Mouse (Mus musculus) forebrain, embryonic 11.5 days (tissue): ENCODE data around the gene Fgb. TPM values are rescaled to one million over a fixed set of nuclear protein-coding genes. Genes with fewer than 3 reads are reported as not detected.

ENCODE experiments used
- ATAC-seq: fragments of 200-750 bp; cut with Nextera tagmentation; replicated peaks from 2 replicates; pipeline ENCODE4 v1.8.0; 2017; ENCODE audit warnings: moderate TSS enrichment; ENCODE audit not compliant: low FRiP score
- DNase-seq: peaks from one replicate; pipeline ENCODE4 v3.0.0-alpha.2; 2017; ENCODE audit warnings: low spot score
- H3K27ac ChIP-seq: fragments of 300-500 bp; sonication (generic); 2 replicates; pipeline ENCODE4 v1.5.1; 2014; ENCODE audit warnings: low read depth, low read length
- H3K27me3 ChIP-seq: fragments of 300-500 bp; sonication (generic); 2 replicates; pipeline ENCODE4 v1.6.1; 2014; ENCODE audit warnings: mild to moderate bottlenecking, low read length, mixed read lengths; ENCODE audit not compliant: control insufficient read depth, insufficient read depth
- H3K36me3 ChIP-seq: fragments of 300-500 bp; sonication (generic); 2 replicates; pipeline ENCODE4 v1.6.1; 2014; ENCODE audit warnings: mild to moderate bottlenecking, low read length, moderate library complexity, mixed read lengths; ENCODE audit not compliant: control insufficient read depth, insufficient read depth
- H3K4me1 ChIP-seq: fragments of 300-500 bp; sonication (generic); replicated peaks from 2 replicates; pipeline ENCODE4 v1.6.1; 2014; ENCODE audit warnings: low read length, mixed read lengths; ENCODE audit not compliant: control insufficient read depth, insufficient read depth
- H3K4me2 ChIP-seq: fragments of 300-500 bp; sonication (generic); 2 replicates; pipeline ENCODE4 v1.6.1; 2014; ENCODE audit warnings: low read depth, mild to moderate bottlenecking, low read length, moderate library complexity, mixed read lengths; ENCODE audit not compliant: severe bottlenecking
- H3K4me3 ChIP-seq: fragments of 300-500 bp; sonication (generic); 2 replicates; pipeline ENCODE4 v1.5.1; 2014; ENCODE audit warnings: low read depth, low read length
- H3K9ac ChIP-seq: fragments of 300-500 bp; sonication (generic); 2 replicates; pipeline ENCODE4 v1.6.1; 2014; ENCODE audit warnings: low read length
- H3K9me3 ChIP-seq: fragments of 300-500 bp; sonication (generic); 2 replicates; pipeline ENCODE4 v1.6.1; 2016; ENCODE audit warnings: low read length, mixed read lengths; ENCODE audit not compliant: control insufficient read depth
- WGBS: fragments of 180-500 bp; shearing (Covaris S2); extraction: QIAGEN DNeasy Blood & Tissue Kit; methylation state at CpG from one replicate; pipeline ENCODE4 v1.1.7; 2014; 5-methylcytosine and 5-hydroxymethylcytosine counted together
- polyA plus RNA-seq: library from polyadenylated mRNA; unstranded; fragments of >200 nt; fragmentation: Nextera tagmentation; extraction: Ambion mirVana; gene quantifications from 2 replicates; pipeline ENCODE4 v1.2.1, GENCODE M21; 2014

Fgb gene
- polyA plus RNA-seq = not detected in 2 replicates

DNA sequence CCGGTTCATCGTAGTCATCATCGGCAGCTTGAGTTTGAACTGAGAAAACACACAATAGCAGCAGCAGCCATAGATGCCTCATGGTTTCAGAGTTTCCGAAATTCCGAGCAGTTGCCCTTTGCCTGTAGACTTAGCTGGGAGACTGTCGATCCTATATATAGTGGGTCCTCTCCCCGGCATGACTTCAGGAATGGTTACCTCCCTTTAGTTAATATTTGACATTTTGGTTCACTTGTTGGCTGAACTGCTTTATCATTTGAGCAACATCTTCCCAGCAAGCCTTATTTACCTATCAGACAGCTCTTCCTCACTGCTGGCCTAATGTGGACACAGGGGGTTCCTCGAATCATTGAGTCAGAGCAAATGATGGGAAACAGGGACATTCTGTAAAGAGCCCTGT lies at the start of gene Fgb:
Gene Fgb, minus strand, starts transcription at position 184 of the 400 bp plus-strand sequence.
- ATAC-seq = no peak

GRCm38 (mm10) chr3:83099139-83099538 lies 49.5 kb upstream of the Fgb start:
- no peaks in the 10 kb centered on the region for H3K36me3 ChIP-seq
- H3K27ac ChIP-seq = no peak overlapping the region
- H3K9ac ChIP-seq = no peak overlapping the region; the same call in 1 of the 2 replicates
- DNase-seq (no peak), ATAC-seq (no peak)
- WGBS = 84% methylated on average over 1 of the region's 1 CpGs
- peaks cover 38% of the 10 kb centered on the region for H3K27me3 ChIP-seq
- H3K9me3 ChIP-seq = no peaks in the 10 kb centered on the region
- H3K4me1 ChIP-seq = peaks cover 9% of the 10 kb centered on the region; the same call in 1 of the 2 replicates
- H3K4me2 ChIP-seq = peak overlapping the region; percentile 45; the same call in 1 of the 2 replicates
- H3K4me3 ChIP-seq = no peak overlapping the region; the same call in 1 of the 2 replicates

More for the DNA sequence above, at the start of gene Fgb:
- Histone ChIP-seq H3K36me3 (no peaks in the 10 kb centered on the region), H3K4me2 (no peak within 1 kb of the TSS), H3K27ac (no peak within 1 kb of the TSS), H3K9ac (no peak within 1 kb of the TSS), H3K4me1 (no peaks in the 10 kb centered on the region), H3K9me3 (no peaks in the 10 kb centered on the region), H3K4me3 (no peak within 1 kb of the TSS), H3K27me3 (no peaks in the 10 kb centered on the region)
- DNase-seq = no peak
- WGBS = 89% methylated on average over 8 of the region's 8 CpGs

GRCm38 (mm10) chr3:83098546-83099034 lies 48.9 kb upstream of the Fgb start:
- ATAC-seq (peak; percentile 85), DNase-seq (peak; percentile 61)
- H3K27ac ChIP-seq = peak overlapping the region; percentile 31; the same call in 1 of the 2 replicates
- peaks cover 38% of the 10 kb centered on the region for H3K27me3 ChIP-seq
- H3K4me1 ChIP-seq = peaks cover 9% of the 10 kb centered on the region; the same call in 1 of the 2 replicates
- 3% methylated on average over 14 of the region's 14 CpGs for WGBS
- no peaks in the 10 kb centered on the region for H3K9me3 ChIP-seq
- H3K9ac ChIP-seq = peak overlapping the region; percentile 43; the same call in 1 of the 2 replicates
- H3K4me3 ChIP-seq = peak overlapping the region; percentile 4; the same call in 1 of the 2 replicates
- H3K36me3 ChIP-seq = no peaks in the 10 kb centered on the region
- H3K4me2 ChIP-seq = peak overlapping the region; percentile 45

DNA sequence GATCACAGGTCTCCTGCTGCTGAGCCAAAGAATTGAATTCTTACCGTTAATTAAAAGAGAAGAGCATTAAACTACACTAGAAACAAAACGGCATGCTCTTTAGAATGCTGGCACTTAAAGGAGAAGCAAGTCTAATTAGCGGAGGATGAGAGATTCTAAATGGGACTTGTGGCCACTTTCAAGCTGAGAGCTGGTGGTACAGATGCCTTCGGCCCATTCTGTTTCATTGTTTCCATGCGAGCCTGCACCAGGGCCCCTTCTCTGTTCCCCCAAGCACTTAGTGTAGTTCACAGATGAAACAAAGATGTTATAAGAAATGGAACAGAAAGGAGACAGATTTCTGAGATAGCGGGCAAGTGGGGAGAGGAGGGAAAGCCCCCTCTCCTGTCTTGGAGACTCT lies 47.9 kb upstream of the Fgb start:
- Histone ChIP-seq H3K9ac (0 out of 2 replicates have a peak overlapping the region, but pooled peaks have one; percentile 6), H3K4me2 (peak overlapping the region; percentile 45), H3K9me3 (no peaks in the 10 kb centered on the region), H3K4me1 (peaks cover 9% of the 10 kb centered on the region; the same call in 1 of the 2 replicates), H3K27ac (no peak overlapping the region), H3K36me3 (no peaks in the 10 kb centered on the region), H3K4me3 (no peak overlapping the region), H3K27me3 (peaks cover 38% of the 10 kb centered on the region)
- peak; percentile 75 for ATAC-seq
- no peak for DNase-seq
- WGBS = 12% methylated on average over 6 of the region's 6 CpGs

- peak; percentile 69 for DNase-seq
- Histone ChIP-seq H3K9ac (no peak overlapping the region), H3K9me3 (no peaks in the 10 kb centered on the region), H3K4me3 (0 out of 2 replicates have a peak overlapping the region, but pooled peaks have one; percentile 7), H3K27ac (no peak overlapping the region), H3K4me2 (peak overlapping the region; percentile 41), H3K4me1 (0 out of 2 replicates have a peak, but pooled peaks cover 2% of the 10 kb centered on the region), H3K27me3 (no peaks in the 10 kb centered on the region), H3K36me3 (no peaks in the 10 kb centered on the region)
- ATAC-seq = peak; percentile 77
- WGBS = 8% methylated on average over 11 of the region's 11 CpGs
Measured at GRCm38 (mm10) chr3:83080567-83081055, 30.9 kb upstream of the Fgb start.

GRCm38 (mm10) chr3:83076563-83076962 lies 26.9 kb upstream of the Fgb start:
- Histone ChIP-seq H3K27me3 (no peaks in the 10 kb centered on the region), H3K27ac (no peak overlapping the region), H3K4me2 (no peak overlapping the region), H3K9ac (no peak overlapping the region), H3K36me3 (no peaks in the 10 kb centered on the region; the same call in 1 of the 2 replicates), H3K4me3 (no peak overlapping the region), H3K9me3 (no peaks in the 10 kb centered on the region), H3K4me1 (0 out of 2 replicates have a peak, but pooled peaks cover 2% of the 10 kb centered on the region)
- DNase-seq = no peak
- WGBS = 41% methylated on average over 3 of the region's 3 CpGs
- ATAC-seq = no peak

GRCm38 (mm10) chr3:83070231-83070630 lies 20.6 kb upstream of the Fgb start:
- Histone ChIP-seq H3K4me2 (no peak overlapping the region), H3K36me3 (peaks cover 17% of the 10 kb centered on the region), H3K27me3 (no peaks in the 10 kb centered on the region), H3K4me3 (no peak overlapping the region), H3K4me1 (no peaks in the 10 kb centered on the region), H3K27ac (no peak overlapping the region), H3K9me3 (no peaks in the 10 kb centered on the region), H3K9ac (no peak overlapping the region)
- WGBS = 91% methylated on average over 4 of the region's 4 CpGs
- DNase-seq (no peak), ATAC-seq (no peak)

GRCm38 (mm10) chr3:83068869-83069268 lies 19.2 kb upstream of the Fgb start:
- Histone ChIP-seq H3K9ac (no peak overlapping the region), H3K27ac (no peak overlapping the region), H3K27me3 (no peaks in the 10 kb centered on the region), H3K4me1 (no peaks in the 10 kb centered on the region), H3K9me3 (no peaks in the 10 kb centered on the region), H3K4me2 (no peak overlapping the region), H3K36me3 (peaks cover 17% of the 10 kb centered on the region), H3K4me3 (no peak overlapping the region)
- WGBS = 96% methylated on average over 13 of the region's 13 CpGs
- ATAC-seq (no peak), DNase-seq (no peak)

DNA sequence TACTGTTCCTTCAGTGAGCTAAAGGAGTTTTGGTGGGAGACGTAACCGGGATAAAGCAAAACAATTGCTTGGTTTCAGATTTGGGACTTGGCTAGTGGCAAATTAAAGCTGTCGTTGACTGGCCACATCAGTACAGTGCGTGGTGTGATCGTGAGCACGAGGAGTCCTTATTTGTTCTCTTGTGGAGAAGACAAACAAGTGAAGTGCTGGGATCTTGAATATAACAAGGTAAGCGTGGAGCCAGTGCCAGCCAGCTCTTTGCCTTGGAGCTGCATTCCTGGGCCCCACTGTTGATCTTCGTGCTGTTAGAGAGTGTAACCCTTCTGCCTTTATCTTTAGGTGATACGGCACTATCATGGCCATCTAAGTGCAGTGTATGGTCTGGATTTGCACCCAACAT lies 18.3 kb upstream of the Fgb start:
- WGBS = 96% methylated on average over 9 of the region's 9 CpGs
- Histone ChIP-seq H3K4me1 (no peaks in the 10 kb centered on the region), H3K4me2 (no peak overlapping the region), H3K36me3 (peaks cover 17% of the 10 kb centered on the region), H3K9ac (no peak overlapping the region), H3K27ac (no peak overlapping the region), H3K27me3 (no peaks in the 10 kb centered on the region), H3K4me3 (no peak overlapping the region), H3K9me3 (no peaks in the 10 kb centered on the region)
- ATAC-seq (no peak), DNase-seq (no peak)
